Mouse (Mus musculus): ENCODE data around the gene Ctnnd2. TPM values are rescaled to one million over a fixed set of nuclear protein-coding genes. Genes with fewer than 3 reads are reported as not detected.
"Not testable (repeated sequence)": the region's sequence is repeated elsewhere in the genome, so short reads cannot be mapped to it uniquely, and the experiment has no call there.

The Ctnnd2 gene
- polyA plus RNA-seq (2014; fragmentation: Nextera tagmentation; extraction: Ambion mirVana) = 0.85 and 1.3 TPM in 2 replicates

DNA sequence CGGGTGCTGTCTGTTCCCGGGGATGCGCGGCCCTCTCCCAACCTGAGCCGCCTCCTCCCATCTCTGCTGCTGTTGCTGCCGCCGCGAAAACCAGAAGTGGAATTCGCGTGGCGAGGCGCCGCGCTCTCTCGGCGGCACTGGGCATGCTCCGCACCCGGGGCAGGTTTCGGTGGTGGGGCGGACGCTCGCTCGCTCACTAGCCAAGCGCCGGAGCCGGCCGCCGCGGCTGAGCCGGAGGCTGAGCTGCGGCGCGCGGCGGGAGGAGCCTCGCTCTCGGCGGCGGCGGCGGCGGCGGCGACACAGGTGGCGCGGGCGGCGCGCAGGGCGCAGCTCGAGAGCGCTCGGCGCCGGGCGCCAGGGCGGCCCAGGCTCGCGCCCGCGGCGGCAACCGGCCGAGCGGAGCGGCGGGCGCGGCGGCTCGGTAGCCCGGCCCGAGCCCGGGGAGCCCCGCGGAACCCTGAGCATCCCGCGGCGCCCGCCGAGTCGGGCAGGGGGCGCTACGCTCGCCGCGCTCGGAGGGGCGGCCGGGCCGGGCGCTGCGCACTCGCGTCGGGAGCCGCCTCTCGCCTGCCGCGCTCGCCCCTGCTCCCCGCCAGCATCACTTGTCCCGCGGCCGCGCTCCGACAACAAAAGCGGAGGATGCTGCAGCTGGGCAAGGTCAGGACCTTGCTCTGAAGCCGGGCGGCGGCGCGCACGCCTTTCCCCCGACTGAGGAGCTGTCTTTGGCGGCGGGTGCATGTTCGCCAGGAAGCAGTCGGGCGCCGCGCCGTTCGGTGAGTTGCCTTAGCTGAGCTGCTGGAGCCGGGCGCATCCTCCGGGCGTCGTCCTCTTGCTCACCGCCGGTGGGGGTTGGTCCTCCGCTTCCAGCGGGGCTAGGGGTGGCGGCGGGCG is at the start of gene Ctnnd2:
TSS of gene Ctnnd2 (plus strand) at position 203 of the 891 bp plus-strand sequence.
- Histone ChIP-seq H3K9ac (ENCODE audit: low read depth, low read length) (no peak within 1 kb of the TSS; the same call in 1 of the 2 replicates), H3K4me1 (replicated peaks; ENCODE audit: control insufficient read depth, insufficient read depth, low read length) (no peaks in the 10 kb centered on the region; the same call in 1 of the 2 replicates), H3K27me3 (replicated peaks; ENCODE audit: control insufficient read depth, insufficient read depth, low read length) (peaks cover 41% of the 10 kb centered on the region), H3K27ac (ENCODE audit: low read depth, low read length) (no peak within 1 kb of the TSS), H3K9me3 (ENCODE audit: control insufficient read depth, low read length) (no peaks in the 10 kb centered on the region), H3K4me2 (peak within 1 kb of the TSS; percentile 80), H3K36me3 (ENCODE audit: control insufficient read depth, insufficient read depth, low read length) (no peaks in the 10 kb centered on the region), H3K4me3 (ENCODE audit: low read depth, low read length) (peak within 1 kb of the TSS; percentile 56)
- DNase-seq (ENCODE audit: low spot score) = peak; percentile 51
- under 1% methylated on average over 64 of the region's 136 CpGs for WGBS
- peak; percentile 53 for ATAC-seq (replicated peaks; ENCODE audit: low FRiP score)

DNA sequence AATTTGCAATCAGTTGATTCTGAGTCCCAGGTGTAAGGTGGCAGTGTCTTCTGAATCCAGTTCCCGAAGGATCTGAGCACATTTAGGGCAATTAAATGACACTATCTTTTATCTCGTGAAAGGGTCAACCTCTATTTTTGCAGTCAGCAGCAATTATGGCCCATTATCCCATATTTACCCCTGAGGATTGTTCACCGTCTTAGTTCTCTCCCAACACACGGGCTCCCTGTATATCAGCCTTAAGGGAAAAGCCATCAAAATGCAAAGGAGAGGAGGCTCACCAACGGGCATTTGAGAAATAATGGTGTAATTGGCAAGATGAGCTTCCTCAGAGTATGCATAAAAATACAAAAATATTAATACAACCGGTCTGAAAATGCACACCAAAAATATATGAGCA is 41.7 kb upstream of the Ctnnd2 start:
- DNase-seq (ENCODE audit: low spot score) = no peak
- Histone ChIP-seq H3K36me3 (ENCODE audit: control insufficient read depth, insufficient read depth, low read length) (no peaks in the 10 kb centered on the region), H3K4me3 (ENCODE audit: low read depth, low read length) (no peak overlapping the region), H3K9me3 (ENCODE audit: control insufficient read depth, low read length) (no peaks in the 10 kb centered on the region), H3K4me2 (no peak overlapping the region), H3K27ac (ENCODE audit: low read depth, low read length) (no peak overlapping the region), H3K4me1 (replicated peaks; ENCODE audit: control insufficient read depth, insufficient read depth, low read length) (no peaks in the 10 kb centered on the region), H3K9ac (ENCODE audit: low read depth, low read length) (no peak overlapping the region), H3K27me3 (replicated peaks; ENCODE audit: control insufficient read depth, insufficient read depth, low read length) (no peaks in the 10 kb centered on the region)
- no peak for ATAC-seq (replicated peaks; ENCODE audit: low FRiP score)
- WGBS = 77% methylated on average over 6 of the region's 6 CpGs

DNA sequence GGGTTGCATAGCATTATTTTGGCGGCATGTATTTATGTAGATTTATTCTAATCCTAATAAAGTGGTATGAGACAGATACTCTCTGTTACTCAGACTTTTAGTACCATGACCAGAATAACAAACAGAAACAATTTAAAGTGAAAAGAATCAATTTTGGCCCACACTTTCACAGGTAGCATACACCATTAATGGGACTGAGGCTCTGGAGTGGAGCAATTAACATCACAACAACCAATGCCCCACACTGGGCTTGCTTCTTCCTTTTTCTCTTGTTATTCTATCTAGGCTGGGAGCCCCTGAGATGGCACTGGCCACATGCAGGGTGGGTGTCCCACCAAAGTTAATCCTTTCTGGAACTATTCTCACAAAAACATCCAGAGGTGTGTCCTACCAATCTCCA is 32.8 kb upstream of the Ctnnd2 start:
- H3K27ac ChIP-seq (ENCODE audit: low read depth, low read length); H3K4me3 ChIP-seq (ENCODE audit: low read depth, low read length); H3K4me1 ChIP-seq (replicated peaks; ENCODE audit: control insufficient read depth, insufficient read depth, low read length); H3K9me3 ChIP-seq (ENCODE audit: control insufficient read depth, low read length); H3K4me2 ChIP-seq; H3K27me3 ChIP-seq (replicated peaks; ENCODE audit: control insufficient read depth, insufficient read depth, low read length); H3K9ac ChIP-seq (ENCODE audit: low read depth, low read length); H3K36me3 ChIP-seq (ENCODE audit: control insufficient read depth, insufficient read depth, low read length); ATAC-seq (replicated peaks; ENCODE audit: low FRiP score); DNase-seq (ENCODE audit: low spot score): not testable (repeated sequence)
- WGBS = 53% methylated on average over 1 of the region's 1 CpGs

DNA sequence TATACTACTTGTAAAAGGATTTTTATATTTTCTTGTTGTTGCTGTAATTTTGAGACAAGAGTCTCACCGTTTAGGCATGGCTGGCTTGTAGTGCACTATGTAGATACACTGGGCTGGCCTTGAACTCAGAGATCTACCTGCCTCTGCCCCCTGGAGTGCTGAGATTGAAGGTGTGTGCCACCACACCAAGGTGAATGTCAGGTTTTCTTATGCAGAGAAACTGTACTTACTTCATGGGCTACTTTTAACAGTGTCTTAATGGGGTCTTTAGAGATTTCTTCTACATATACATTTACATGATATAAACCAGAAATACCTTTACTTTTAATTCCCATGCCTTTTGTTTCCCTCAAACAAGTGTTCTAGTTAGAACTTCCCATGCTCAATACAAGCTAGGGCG is 27.0 kb upstream of the Ctnnd2 start:
- WGBS = 66% methylated on average over 2 of the region's 2 CpGs

DNA sequence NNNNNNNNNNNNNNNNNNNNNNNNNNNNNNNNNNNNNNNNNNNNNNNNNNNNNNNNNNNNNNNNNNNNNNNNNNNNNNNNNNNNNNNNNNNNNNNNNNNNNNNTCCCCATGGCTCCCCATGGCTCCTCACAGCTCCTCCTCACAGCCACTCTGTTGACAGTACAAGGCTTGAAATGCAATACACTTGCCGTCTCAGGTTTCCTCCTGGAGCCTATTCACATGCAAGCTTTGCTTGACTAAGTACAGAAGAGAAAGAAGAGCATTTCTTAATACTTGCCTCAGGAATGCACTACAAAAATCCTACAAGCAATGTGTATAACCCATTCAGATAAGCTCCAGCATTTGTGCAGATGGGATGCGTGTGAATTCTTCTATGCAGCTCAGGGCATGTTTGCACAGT is 20.2 kb upstream of the Ctnnd2 start:
- WGBS = 50% methylated on average over 2 of the region's 2 CpGs
- Histone ChIP-seq H3K36me3 (ENCODE audit: control insufficient read depth, insufficient read depth, low read length) (no peaks in the 10 kb centered on the region), H3K27me3 (replicated peaks; ENCODE audit: control insufficient read depth, insufficient read depth, low read length) (no peaks in the 10 kb centered on the region), H3K9ac (ENCODE audit: low read depth, low read length) (no peak overlapping the region), H3K4me2 (no peak overlapping the region), H3K9me3 (ENCODE audit: control insufficient read depth, low read length) (no peaks in the 10 kb centered on the region), H3K27ac (ENCODE audit: low read depth, low read length) (no peak overlapping the region), H3K4me1 (replicated peaks; ENCODE audit: control insufficient read depth, insufficient read depth, low read length) (no peaks in the 10 kb centered on the region), H3K4me3 (ENCODE audit: low read depth, low read length) (no peak overlapping the region)
- no peak for ATAC-seq (replicated peaks; ENCODE audit: low FRiP score)
- DNase-seq (ENCODE audit: low spot score) = no peak

More for the DNA sequence above, 27.0 kb upstream of the Ctnnd2 start:
- Histone ChIP-seq H3K9ac (ENCODE audit: low read depth, low read length) (no peak overlapping the region), H3K4me3 (ENCODE audit: low read depth, low read length) (no peak overlapping the region), H3K9me3 (ENCODE audit: control insufficient read depth, low read length) (no peaks in the 10 kb centered on the region), H3K36me3 (ENCODE audit: control insufficient read depth, insufficient read depth, low read length) (no peaks in the 10 kb centered on the region), H3K4me2 (no peak overlapping the region), H3K27ac (ENCODE audit: low read depth, low read length) (no peak overlapping the region), H3K4me1 (replicated peaks; ENCODE audit: control insufficient read depth, insufficient read depth, low read length) (no peaks in the 10 kb centered on the region), H3K27me3 (replicated peaks; ENCODE audit: control insufficient read depth, insufficient read depth, low read length) (no peaks in the 10 kb centered on the region)
- ATAC-seq (replicated peaks; ENCODE audit: low FRiP score) = no peak
- no peak for DNase-seq (ENCODE audit: low spot score)

DNA sequence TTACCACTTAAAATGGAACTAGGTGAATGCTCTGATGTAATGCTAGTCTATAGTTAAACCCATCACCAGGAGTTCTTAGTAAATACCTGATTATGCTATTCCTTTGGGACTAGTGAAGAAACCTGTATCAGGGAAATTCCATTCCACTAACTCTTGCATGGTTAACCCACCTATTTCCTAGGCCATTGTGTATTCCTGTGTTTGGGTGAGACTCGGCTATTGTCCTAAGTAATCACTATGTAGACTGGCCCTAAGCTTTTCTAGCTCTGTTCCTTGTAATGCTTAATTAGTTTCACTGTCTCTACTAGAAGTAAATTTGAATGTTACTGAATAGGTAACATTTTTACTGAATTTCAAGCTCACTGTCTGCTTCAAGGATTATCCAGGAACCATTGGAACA is 14.4 kb upstream of the Ctnnd2 start:
- no peak overlapping the region for H3K4me3 ChIP-seq (ENCODE audit: low read depth, low read length)
- H3K27me3 ChIP-seq (replicated peaks; ENCODE audit: control insufficient read depth, insufficient read depth, low read length) = no peaks in the 10 kb centered on the region
- no peak overlapping the region for H3K4me2 ChIP-seq
- H3K27ac ChIP-seq (ENCODE audit: low read depth, low read length) = no peak overlapping the region
- no peaks in the 10 kb centered on the region for H3K4me1 ChIP-seq (replicated peaks; ENCODE audit: control insufficient read depth, insufficient read depth, low read length)
- no peaks in the 10 kb centered on the region for H3K36me3 ChIP-seq (ENCODE audit: control insufficient read depth, insufficient read depth, low read length)
- H3K9me3 ChIP-seq (ENCODE audit: control insufficient read depth, low read length) = no peaks in the 10 kb centered on the region
- WGBS = 80% methylated on average over 1 of the region's 1 CpGs
- H3K9ac ChIP-seq (ENCODE audit: low read depth, low read length) = no peak overlapping the region
- ATAC-seq (replicated peaks; ENCODE audit: low FRiP score) (no peak), DNase-seq (ENCODE audit: low spot score) (no peak)

DNA sequence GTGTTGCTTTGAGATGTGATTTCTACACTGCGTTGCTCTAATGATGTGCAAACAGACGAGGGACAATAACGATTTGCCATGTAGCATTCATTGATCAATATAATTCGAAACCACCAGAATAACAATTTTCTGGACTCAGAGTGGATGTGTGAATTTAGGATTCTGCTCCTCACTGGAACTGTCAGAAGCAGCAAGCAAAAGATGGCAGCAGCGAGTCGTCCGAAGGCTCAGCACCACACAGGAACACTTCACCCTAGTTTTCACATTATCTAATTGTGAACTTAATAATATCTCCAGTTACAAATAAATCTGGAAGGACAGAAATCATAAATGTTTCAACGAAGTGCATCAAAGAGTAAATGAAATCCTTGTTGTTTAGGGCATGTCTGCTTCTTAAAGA is 2.4 kb upstream of the Ctnnd2 start:
- Histone ChIP-seq H3K36me3 (ENCODE audit: control insufficient read depth, insufficient read depth, low read length) (no peaks in the 10 kb centered on the region), H3K4me3 (ENCODE audit: low read depth, low read length) (no peak overlapping the region), H3K4me1 (replicated peaks; ENCODE audit: control insufficient read depth, insufficient read depth, low read length) (no peaks in the 10 kb centered on the region; the same call in 1 of the 2 replicates), H3K27ac (ENCODE audit: low read depth, low read length) (no peak overlapping the region), H3K4me2 (no peak overlapping the region), H3K27me3 (replicated peaks; ENCODE audit: control insufficient read depth, insufficient read depth, low read length) (peaks cover 41% of the 10 kb centered on the region), H3K9me3 (ENCODE audit: control insufficient read depth, low read length) (no peaks in the 10 kb centered on the region), H3K9ac (ENCODE audit: low read depth, low read length) (no peak overlapping the region)
- WGBS = 75% methylated on average over 8 of the region's 8 CpGs
- ATAC-seq (replicated peaks; ENCODE audit: low FRiP score) = no peak
- no peak for DNase-seq (ENCODE audit: low spot score)

DNA sequence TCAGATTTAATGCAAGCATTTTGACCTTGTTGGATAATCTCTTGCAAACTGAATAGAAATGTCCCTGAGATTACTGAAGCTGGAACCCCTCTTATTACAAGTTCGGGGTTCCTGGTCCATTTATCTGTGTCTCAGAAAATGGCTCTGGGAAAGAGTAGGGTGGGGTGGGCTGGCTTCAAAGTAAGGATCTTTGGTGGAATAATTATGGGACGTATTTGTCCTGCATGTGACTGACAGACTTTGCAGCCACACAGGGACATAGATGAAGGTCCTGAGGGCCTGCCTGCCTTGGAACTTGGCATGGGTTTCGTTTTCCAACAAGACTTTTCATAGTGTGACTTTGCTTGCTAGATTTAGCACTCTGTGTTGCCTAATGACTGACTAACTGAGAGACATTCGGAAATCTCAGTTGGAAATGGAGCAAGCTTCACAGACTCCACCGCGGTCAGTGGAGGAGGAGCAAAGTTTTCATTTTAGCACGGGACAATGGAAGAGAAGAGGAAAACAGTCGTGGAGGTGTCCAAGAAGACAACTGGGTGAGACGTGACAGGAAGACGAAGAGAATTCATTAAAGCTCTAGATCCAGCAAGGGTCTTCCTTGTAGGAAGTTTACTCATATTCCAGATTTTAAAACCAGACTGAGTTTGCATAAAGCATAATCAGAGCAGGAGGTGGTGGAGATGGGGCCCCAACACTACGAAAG is 749 bp upstream of the Ctnnd2 start:
- H3K27ac ChIP-seq (ENCODE audit: low read depth, low read length) = no peak overlapping the region
- H3K27me3 ChIP-seq (replicated peaks; ENCODE audit: control insufficient read depth, insufficient read depth, low read length) = peaks cover 41% of the 10 kb centered on the region
- H3K9ac ChIP-seq (ENCODE audit: low read depth, low read length) = no peak overlapping the region
- ATAC-seq (replicated peaks; ENCODE audit: low FRiP score) = no peak
- peak overlapping the region; percentile 56; the same call in 1 of the 2 replicates for H3K4me3 ChIP-seq (ENCODE audit: low read depth, low read length)
- no peaks in the 10 kb centered on the region for H3K36me3 ChIP-seq (ENCODE audit: control insufficient read depth, insufficient read depth, low read length)
- no peaks in the 10 kb centered on the region for H3K9me3 ChIP-seq (ENCODE audit: control insufficient read depth, low read length)
- no peak for DNase-seq (ENCODE audit: low spot score)
- H3K4me1 ChIP-seq (replicated peaks; ENCODE audit: control insufficient read depth, insufficient read depth, low read length) = no peaks in the 10 kb centered on the region; the same call in 1 of the 2 replicates
- 26% methylated on average over 11 of the region's 11 CpGs for WGBS
- H3K4me2 ChIP-seq = peak overlapping the region; percentile 80
